Mouse (Mus musculus) C2C12 (cell line): ENCODE results near the gene Fxyd4.

Experiments
- CTCF ChIP-seq: IDR thresholded peaks from one replicate; pipeline ENCODE4 v1.5.1; 2011; ENCODE audit not compliant: control insufficient read depth, insufficient read depth, insufficient read length
- MAX ChIP-seq: IDR thresholded peaks from one replicate; pipeline ENCODE4 v1.6.1; 2011; ENCODE audit warnings: mild to moderate bottlenecking, control low read depth
- MYOG ChIP-seq: IDR thresholded peaks from one replicate; pipeline ENCODE4 v1.6.1; 2011; ENCODE audit not compliant: control insufficient read depth, insufficient read length; ENCODE audit errors: extremely low read depth
- USF1 ChIP-seq: IDR thresholded peaks from one replicate; pipeline ENCODE4 v1.6.1; 2011; ENCODE audit warnings: low read depth, mild to moderate bottlenecking, control low read depth, moderate library complexity

DNA sequence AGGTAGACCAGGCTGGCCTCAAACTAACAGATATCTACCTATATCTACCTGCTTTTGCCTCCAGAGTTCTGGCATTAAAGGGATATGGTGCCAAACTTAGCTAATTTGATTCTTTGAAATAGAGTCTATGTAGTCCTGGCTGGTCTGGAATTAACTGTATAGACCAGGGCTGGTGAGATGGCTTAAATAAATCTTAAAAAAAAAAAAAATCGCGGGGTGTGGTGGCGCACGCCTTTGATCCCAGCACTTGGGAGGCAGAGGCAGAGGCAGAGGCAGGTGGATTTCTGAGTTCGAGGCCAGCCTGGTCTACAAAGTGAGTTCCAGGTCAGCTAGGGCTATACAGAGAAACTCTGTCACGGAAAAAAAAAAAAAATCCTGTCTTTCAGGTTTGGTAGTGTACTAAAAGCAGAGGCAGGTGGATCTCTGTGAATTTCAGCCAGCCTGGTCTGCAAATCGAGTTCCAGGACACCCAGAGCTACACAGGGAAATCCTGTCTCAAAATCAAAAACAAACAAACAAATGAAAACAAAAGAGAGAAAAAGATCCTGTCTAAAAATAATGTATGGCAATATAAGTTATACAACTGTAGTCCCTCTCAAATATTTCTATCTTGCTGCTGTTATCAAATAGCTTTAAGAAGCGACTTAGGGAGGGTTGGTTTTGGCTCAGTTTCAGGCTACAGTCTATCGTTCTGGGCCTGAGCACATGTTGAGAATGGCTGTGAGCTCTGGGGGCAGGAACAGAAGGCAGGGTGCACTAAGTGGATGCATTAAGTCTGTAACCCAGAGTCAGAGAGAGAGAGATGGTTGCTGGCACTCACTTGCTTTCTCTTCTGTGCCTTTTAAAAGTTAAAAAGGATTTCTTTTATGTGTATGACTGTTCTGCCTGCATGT is 35.7 kb downstream of the Fxyd4 start:
- TF ChIP-seq USF1, result no peak
- no peak for TF ChIP-seq CTCF
- TF ChIP-seq MAX, result no peak
- TF ChIP-seq MYOG, result no peak
